Mouse (Mus musculus): ENCODE measurements around the gene Gm44511. TPM values are rescaled to one million over a fixed set of nuclear protein-coding genes. Genes with fewer than 3 reads are reported as not detected.

The Gm44511 gene
- polyA plus RNA-seq, 1 experiment from 2014 or later, result not detected

- WGBS (ENCODE audit: insufficient replicate concordance), result 39% methylated on average over 2 of the region's 2 CpGs
- no peak overlapping the region for H3K4me2 ChIP-seq (ENCODE audit: low read depth, low read length)
- no peaks in the 10 kb centered on the region for H3K36me3 ChIP-seq (ENCODE audit: control insufficient read depth, insufficient read depth)
- H3K9ac ChIP-seq (ENCODE audit: low read depth, low read length), result no peak overlapping the region
- peak overlapping the region; percentile 27 for H3K27ac ChIP-seq (ENCODE audit: low read length)
- ATAC-seq (ENCODE audit: low read depth), result no peak
- no peak overlapping the region for H3K4me3 ChIP-seq (ENCODE audit: low read depth, low read length)
- H3K27me3 ChIP-seq (ENCODE audit: control insufficient read depth, insufficient read depth, low read depth, low read length), result no peaks in the 10 kb centered on the region
- no peaks in the 10 kb centered on the region; the same call in 1 of the 2 replicates for H3K4me1 ChIP-seq (ENCODE audit: control insufficient read depth, low read depth, low read length)
- H3K9me3 ChIP-seq (replicated peaks; ENCODE audit: control insufficient read depth, low read length), result no peaks in the 10 kb centered on the region
These were observed 25.0 kb upstream of the Gm44511 start for GRCm38 (mm10) chr6:128851151-128851550.

GRCm38 (mm10) chr6:128850671-128851070, 24.6 kb upstream of the Gm44511 start:
- H3K4me3 ChIP-seq (ENCODE audit: low read depth, low read length), result no peak overlapping the region
- no peak overlapping the region for H3K9ac ChIP-seq (ENCODE audit: low read depth, low read length)
- peak; percentile 27; the same call in 1 of the 2 replicates for ATAC-seq (ENCODE audit: low read depth)
- WGBS (ENCODE audit: insufficient replicate concordance), result 23% methylated on average over 2 of the region's 2 CpGs
- H3K27me3 ChIP-seq (ENCODE audit: control insufficient read depth, insufficient read depth, low read depth, low read length), result no peaks in the 10 kb centered on the region
- H3K4me1 ChIP-seq (ENCODE audit: control insufficient read depth, low read depth, low read length), result no peaks in the 10 kb centered on the region; the same call in 1 of the 2 replicates
- peak overlapping the region; percentile 27 for H3K27ac ChIP-seq (ENCODE audit: low read length)
- H3K4me2 ChIP-seq (ENCODE audit: low read depth, low read length), result no peak overlapping the region
- no peaks in the 10 kb centered on the region for H3K9me3 ChIP-seq (replicated peaks; ENCODE audit: control insufficient read depth, low read length)
- H3K36me3 ChIP-seq (ENCODE audit: control insufficient read depth, insufficient read depth), result no peaks in the 10 kb centered on the region

- no peaks in the 10 kb centered on the region for H3K9me3 ChIP-seq (replicated peaks; ENCODE audit: control insufficient read depth, low read length)
- no peak overlapping the region for H3K4me2 ChIP-seq (ENCODE audit: low read depth, low read length)
- ATAC-seq (ENCODE audit: low read depth), result no peak
- H3K4me3 ChIP-seq (ENCODE audit: low read depth, low read length), result no peak overlapping the region
- H3K9ac ChIP-seq (ENCODE audit: low read depth, low read length), result no peak overlapping the region
- peaks cover 4% of the 10 kb centered on the region for H3K4me1 ChIP-seq (ENCODE audit: control insufficient read depth, low read depth, low read length)
- WGBS (ENCODE audit: insufficient replicate concordance), result 48% methylated on average over 2 of the region's 2 CpGs
- H3K36me3 ChIP-seq (ENCODE audit: control insufficient read depth, insufficient read depth), result no peaks in the 10 kb centered on the region
- no peak overlapping the region for H3K27ac ChIP-seq (ENCODE audit: low read length)
- H3K27me3 ChIP-seq (ENCODE audit: control insufficient read depth, insufficient read depth, low read depth, low read length), result no peaks in the 10 kb centered on the region
These were observed 23.8 kb upstream of the Gm44511 start for GRCm38 (mm10) chr6:128849902-128850301.

GRCm38 (mm10) chr6:128847401-128847800, 21.3 kb upstream of the Gm44511 start:
- H3K4me2 ChIP-seq (ENCODE audit: low read depth, low read length), result no peak overlapping the region
- H3K36me3 ChIP-seq (ENCODE audit: control insufficient read depth, insufficient read depth), result no peaks in the 10 kb centered on the region
- no peak overlapping the region for H3K27ac ChIP-seq (ENCODE audit: low read length)
- H3K9ac ChIP-seq (ENCODE audit: low read depth, low read length), result no peak overlapping the region
- H3K27me3 ChIP-seq (ENCODE audit: control insufficient read depth, insufficient read depth, low read depth, low read length), result no peaks in the 10 kb centered on the region
- ATAC-seq (ENCODE audit: low read depth), result no peak
- no peak overlapping the region for H3K4me3 ChIP-seq (ENCODE audit: low read depth, low read length)
- peaks cover 9% of the 10 kb centered on the region for H3K4me1 ChIP-seq (ENCODE audit: control insufficient read depth, low read depth, low read length)
- 70% methylated on average over 4 of the region's 4 CpGs for WGBS (ENCODE audit: insufficient replicate concordance)
- H3K9me3 ChIP-seq (replicated peaks; ENCODE audit: control insufficient read depth, low read length), result no peaks in the 10 kb centered on the region

- H3K9ac ChIP-seq (ENCODE audit: low read depth, low read length), result no peak overlapping the region
- no peak overlapping the region for H3K4me2 ChIP-seq (ENCODE audit: low read depth, low read length)
- WGBS (ENCODE audit: insufficient replicate concordance), result 47% methylated on average over 6 of the region's 9 CpGs
- peaks cover 18% of the 10 kb centered on the region for H3K4me1 ChIP-seq (ENCODE audit: control insufficient read depth, low read depth, low read length)
- no peaks in the 10 kb centered on the region for H3K9me3 ChIP-seq (replicated peaks; ENCODE audit: control insufficient read depth, low read length)
- H3K4me3 ChIP-seq (ENCODE audit: low read depth, low read length), result no peak overlapping the region
- no peak overlapping the region for H3K27ac ChIP-seq (ENCODE audit: low read length)
- H3K27me3 ChIP-seq (ENCODE audit: control insufficient read depth, insufficient read depth, low read depth, low read length), result no peaks in the 10 kb centered on the region
- no peak for ATAC-seq (ENCODE audit: low read depth)
- H3K36me3 ChIP-seq (ENCODE audit: control insufficient read depth, insufficient read depth), result no peaks in the 10 kb centered on the region
These were observed 20.0 kb upstream of the Gm44511 start for GRCm38 (mm10) chr6:128845998-128846542.

GRCm38 (mm10) chr6:128845319-128845979, 19.3 kb upstream of the Gm44511 start:
- H3K27me3 ChIP-seq (ENCODE audit: control insufficient read depth, insufficient read depth, low read depth, low read length), result no peaks in the 10 kb centered on the region
- peaks cover 18% of the 10 kb centered on the region for H3K4me1 ChIP-seq (ENCODE audit: control insufficient read depth, low read depth, low read length)
- ATAC-seq (ENCODE audit: low read depth), result peak; percentile 23
- no peaks in the 10 kb centered on the region for H3K36me3 ChIP-seq (ENCODE audit: control insufficient read depth, insufficient read depth)
- peak overlapping the region; percentile 18; the same call in 1 of the 2 replicates for H3K4me2 ChIP-seq (ENCODE audit: low read depth, low read length)
- peak overlapping the region; percentile 10; the same call in 1 of the 2 replicates for H3K4me3 ChIP-seq (ENCODE audit: low read depth, low read length)
- H3K9ac ChIP-seq (ENCODE audit: low read depth, low read length), result no peak overlapping the region
- peak overlapping the region; percentile 76 for H3K27ac ChIP-seq (ENCODE audit: low read length)
- 13% methylated on average over 7 of the region's 7 CpGs for WGBS (ENCODE audit: insufficient replicate concordance)
- H3K9me3 ChIP-seq (replicated peaks; ENCODE audit: control insufficient read depth, low read length), result no peaks in the 10 kb centered on the region

GRCm38 (mm10) chr6:128844586-128845080, 18.5 kb upstream of the Gm44511 start:
- Histone ChIP-seq H3K27ac (ENCODE audit: low read length) (no peak overlapping the region), H3K36me3 (ENCODE audit: control insufficient read depth, insufficient read depth) (no peaks in the 10 kb centered on the region), H3K27me3 (ENCODE audit: control insufficient read depth, insufficient read depth, low read depth, low read length) (no peaks in the 10 kb centered on the region), H3K4me1 (ENCODE audit: control insufficient read depth, low read depth, low read length) (peaks cover 22% of the 10 kb centered on the region), H3K4me3 (ENCODE audit: low read depth, low read length) (no peak overlapping the region), H3K9me3 (replicated peaks; ENCODE audit: control insufficient read depth, low read length) (no peaks in the 10 kb centered on the region), H3K9ac (ENCODE audit: low read depth, low read length) (no peak overlapping the region), H3K4me2 (ENCODE audit: low read depth, low read length) (no peak overlapping the region)
- ATAC-seq (ENCODE audit: low read depth), result no peak
- WGBS (ENCODE audit: insufficient replicate concordance), result 78% methylated on average over 5 of the region's 5 CpGs

- 35% methylated on average over 8 of the region's 8 CpGs for WGBS (ENCODE audit: insufficient replicate concordance)
- no peak for ATAC-seq (ENCODE audit: low read depth)
- no peak overlapping the region for H3K27ac ChIP-seq (ENCODE audit: low read length)
- peaks cover 23% of the 10 kb centered on the region for H3K4me1 ChIP-seq (ENCODE audit: control insufficient read depth, low read depth, low read length)
- no peaks in the 10 kb centered on the region for H3K9me3 ChIP-seq (replicated peaks; ENCODE audit: control insufficient read depth, low read length)
- peak overlapping the region; percentile 90 for H3K4me2 ChIP-seq (ENCODE audit: low read depth, low read length)
- no peaks in the 10 kb centered on the region for H3K27me3 ChIP-seq (ENCODE audit: control insufficient read depth, insufficient read depth, low read depth, low read length)
- no peak overlapping the region; the same call in 1 of the 2 replicates for H3K4me3 ChIP-seq (ENCODE audit: low read depth, low read length)
- no peaks in the 10 kb centered on the region for H3K36me3 ChIP-seq (ENCODE audit: control insufficient read depth, insufficient read depth)
- no peak overlapping the region for H3K9ac ChIP-seq (ENCODE audit: low read depth, low read length)
These were observed 18.0 kb upstream of the Gm44511 start for GRCm38 (mm10) chr6:128844131-128844530.

- Histone ChIP-seq H3K9me3 (replicated peaks; ENCODE audit: control insufficient read depth, low read length) (no peaks in the 10 kb centered on the region), H3K27me3 (ENCODE audit: control insufficient read depth, insufficient read depth, low read depth, low read length) (no peaks in the 10 kb centered on the region), H3K9ac (ENCODE audit: low read depth, low read length) (peak overlapping the region; percentile 69), H3K27ac (ENCODE audit: low read length) (peak overlapping the region; percentile 85), H3K4me3 (ENCODE audit: low read depth, low read length) (peak overlapping the region; percentile 76), H3K36me3 (ENCODE audit: control insufficient read depth, insufficient read depth) (no peaks in the 10 kb centered on the region), H3K4me1 (ENCODE audit: control insufficient read depth, low read depth, low read length) (peaks cover 23% of the 10 kb centered on the region), H3K4me2 (ENCODE audit: low read depth, low read length) (peak overlapping the region; percentile 90)
- 0% methylated on average over 22 of the region's 22 CpGs for WGBS (ENCODE audit: insufficient replicate concordance)
- ATAC-seq (ENCODE audit: low read depth), result no peak
These were observed 17.4 kb upstream of the Gm44511 start for GRCm38 (mm10) chr6:128843479-128843992.

All from liver, embryonic 16.5 days (tissue).